Mouse (Mus musculus) CH12.LX (cell line): ENCODE measurements around the gene Hist1h4d. TPM values are rescaled to one million over a fixed set of nuclear protein-coding genes. Genes with fewer than 3 reads are reported as not detected.
A peak's percentile ranks its signal among the peaks of the same experiment; 100 is the strongest.
"Not testable (repeated sequence)": the region's sequence is repeated elsewhere in the genome, so short reads cannot be mapped to it uniquely, and the experiment has no call there.

Source experiments
- DNase-seq: peaks from one replicate; pipeline ENCODE4 v3.0.0-alpha.2; 2013; ENCODE audit errors: extremely low read depth
- H3K27ac ChIP-seq: 2 replicates; pipeline ENCODE4 v1.5.1; 2012; ENCODE audit warnings: low read depth, mild to moderate bottlenecking, control low read depth, moderate library complexity; ENCODE audit not compliant: insufficient read depth
- H3K27me3 ChIP-seq: replicated peaks from 2 replicates; pipeline ENCODE3; 2012; ENCODE audit warnings: inconsistent platforms
- H3K36me3 ChIP-seq, 2 experiments: replicated peaks in 1 of 2; 2 replicates each; pipeline versions ENCODE3 to v1.6.1; 2012; ENCODE audit warnings: inconsistent platforms in 1 of 2, low read length in 1 of 2, mild to moderate bottlenecking in 1 of 2, mixed read lengths in 1 of 2, moderate library complexity in 1 of 2; ENCODE audit not compliant: control insufficient read depth in 1 of 2, insufficient read depth in 1 of 2
- H3K4me1 ChIP-seq, 2 experiments: 2 replicates each; pipeline ENCODE4 v1.6.1; 2012; ENCODE audit warnings: inconsistent platforms in 1 of 2, moderate library complexity in 1 of 2; ENCODE audit not compliant: insufficient read depth in 2 of 2, control insufficient read depth in 1 of 2
- H3K4me2 ChIP-seq: 2 replicates; pipeline ENCODE4 v1.6.1; 2012; ENCODE audit warnings: low read depth, mild to moderate bottlenecking, control low read depth; ENCODE audit not compliant: poor library complexity, insufficient read depth, severe bottlenecking
- H3K4me3 ChIP-seq, 3 experiments: fragments of 150-350 bp in 1 of 3; sonication (generic) in 1 of 3; replicated peaks in 1 of 3; 2 replicates each; pipeline versions ENCODE3 to v1.5.1; 2011 to 2012; ENCODE audit warnings: low read depth in 2 of 3, low read length in 2 of 3, mild to moderate bottlenecking in 2 of 3, moderate library complexity in 2 of 3, control low read depth in 1 of 3, improper control_type of control experiment in 1 of 3, inconsistent platforms in 1 of 3, mixed read lengths in 1 of 3; ENCODE audit not compliant: poor library complexity in 1 of 3
- H3K79me2 ChIP-seq: replicated peaks from 2 replicates; pipeline ENCODE4 v1.6.1; 2012; ENCODE audit warnings: mild to moderate bottlenecking, moderate library complexity; ENCODE audit not compliant: control insufficient read depth, poor library complexity, insufficient read depth, severe bottlenecking; ENCODE audit errors: extremely low read depth
- H3K9ac ChIP-seq: 2 replicates; pipeline ENCODE4 v1.6.1; 2012; ENCODE audit warnings: low read depth, mild to moderate bottlenecking, control low read depth, moderate library complexity; ENCODE audit not compliant: insufficient read depth
- H3K9me3 ChIP-seq: replicated peaks from 2 replicates; pipeline ENCODE3; 2012; ENCODE audit warnings: low read length, inconsistent platforms, mixed read lengths
- CHD2 ChIP-seq: IDR thresholded peaks from 2 replicates; pipeline ENCODE4 v1.6.1; 2011; ENCODE audit warnings: low read length, improper control_type of control experiment
- E2F4 ChIP-seq: IDR thresholded peaks from 2 replicates; pipeline ENCODE4 v1.6.1; 2011; ENCODE audit warnings: low read depth, low read length, improper control_type of control experiment; ENCODE audit not compliant: insufficient replicate concordance
- HCFC1 ChIP-seq: IDR thresholded peaks from 2 replicates; pipeline ENCODE4 v1.6.1; 2012; ENCODE audit warnings: low read depth, mild to moderate bottlenecking, inconsistent platforms, low read length, improper control_type of control experiment
- MXI1 ChIP-seq: IDR thresholded peaks from 2 replicates; pipeline ENCODE4 v1.6.1; 2011; ENCODE audit warnings: mild to moderate bottlenecking, low read depth, low read length, improper control_type of control experiment
- NELFE ChIP-seq: IDR thresholded peaks from 2 replicates; pipeline ENCODE4 v1.6.1; 2011; ENCODE audit warnings: low read depth, low read length, improper control_type of control experiment
- NRF1 ChIP-seq: IDR thresholded peaks from 2 replicates; pipeline ENCODE4 v1.6.1; 2014; ENCODE audit warnings: low read depth, mild to moderate bottlenecking, inconsistent platforms, low read length, improper control_type of control experiment, moderate library complexity
- POLR2A ChIP-seq: IDR thresholded peaks from 2 replicates; pipeline ENCODE4 v1.6.1; 2011; ENCODE audit warnings: low read depth, mild to moderate bottlenecking, improper control_type of control experiment, low read length
- POLR2AphosphoS2 ChIP-seq: IDR thresholded peaks from 2 replicates; pipeline ENCODE4 v1.6.1; 2011; ENCODE audit warnings: low read depth, low read length, improper control_type of control experiment
- RAD21 ChIP-seq: IDR thresholded peaks from 2 replicates; pipeline ENCODE4 v1.6.1; 2011; ENCODE audit warnings: low read depth, mild to moderate bottlenecking, low read length, improper control_type of control experiment, moderate library complexity
- RCOR1 ChIP-seq: conservative IDR thresholded peaks from 2 replicates; pipeline ENCODE4 v1.6.1; 2012; ENCODE audit warnings: low read depth, mild to moderate bottlenecking, inconsistent platforms, low read length, improper control_type of control experiment
- SIN3A ChIP-seq: IDR thresholded peaks from 2 replicates; pipeline ENCODE4 v1.6.1; 2012; ENCODE audit warnings: low read length, improper control_type of control experiment, inconsistent platforms
- TBP ChIP-seq: conservative IDR thresholded peaks from 2 replicates; pipeline ENCODE4 v1.6.1; 2011; ENCODE audit warnings: low read depth, low read length, improper control_type of control experiment
- TCF12 ChIP-seq: IDR thresholded peaks from 2 replicates; pipeline ENCODE4 v1.6.1; 2014; ENCODE audit warnings: low read depth, mild to moderate bottlenecking, inconsistent platforms, low read length, improper control_type of control experiment
- UBTF ChIP-seq: IDR thresholded peaks from 2 replicates; pipeline ENCODE4 v1.6.1; 2012; ENCODE audit warnings: low read depth, mild to moderate bottlenecking, inconsistent platforms, low read length, improper control_type of control experiment, moderate library complexity
- USF2 ChIP-seq: conservative IDR thresholded peaks from 2 replicates; pipeline ENCODE4 v1.6.1; 2011; ENCODE audit warnings: low read depth, low read length, improper control_type of control experiment
- ZMIZ1 ChIP-seq: IDR thresholded peaks from 2 replicates; pipeline ENCODE4 v1.6.1; 2012; ENCODE audit warnings: low read depth, mild to moderate bottlenecking, inconsistent platforms, low read length, improper control_type of control experiment
- ZNF384 ChIP-seq: IDR thresholded peaks from 2 replicates; pipeline ENCODE4 v1.6.1; 2012; ENCODE audit warnings: low read depth, low read length, improper control_type of control experiment, inconsistent platforms
- dilution Hi-C: fragments of 300-500 bp; cut with MboI; formaldehyde crosslinking; loops from 2 replicates; pipeline ENCODE4 v1.14.3; 2020; ENCODE audit warnings: low sequenced_read_pairs; ENCODE audit not compliant: extremely low pct_unique_long_range_greater_than_20kb, extremely low pct_ligation_motif_present
- in situ Hi-C: fragments of 300-500 bp; cut with MboI; formaldehyde crosslinking; loops from 3 replicates; pipeline ENCODE4 v1.14.3; 2019; ENCODE audit warnings: low sequenced_read_pairs, low pct_ligation_motif_present, low pct_unique_long_range_greater_than_20kb, mixed read lengths
- polyA plus RNA-seq: library from polyadenylated mRNA; unstranded; fragments of >175 nt; gene quantifications from 2 replicates; pipeline ENCODE4 v1.2.1, GENCODE M21; 2012; ENCODE audit warnings: low read depth; ENCODE audit not compliant: insufficient read length
- total RNA-seq, 2 experiments: library from RNA; depleted of rRNA; stranded (reverse); fragments of 300-350 nt in 1 of 2; fragments of >200 nt in 1 of 2; gene quantifications; 2 replicates each; pipeline ENCODE4 v1.2.3; 2012 to 2014

Hist1h4d gene
- total and polyA plus RNA-seq, 3 experiments, result 6.7 to 1,831 (median 27.7) TPM

- Histone ChIP-seq H3K4me1 (peaks cover 3 to 47% of the 10 kb centered on the region in 2 experiments), H3K27ac (peak overlapping the region; percentile 94), H3K4me2 (peak overlapping the region; percentile 96), H3K4me3 (peak overlapping the region; percentile 23 to 47 (median 45)), H3K9ac (peak overlapping the region; percentile 98)
- in situ Hi-C loops, H3K79me2 ChIP-seq, dilution Hi-C loops, H3K27me3 ChIP-seq, H3K36me3 ChIP-seq, H3K9me3 ChIP-seq: not testable (repeated sequence)
- DNase-seq, result peak; percentile 93
- TF ChIP-seq HCFC1 (peak; percentile 48; the same call in 1 of the 2 replicates), NELFE (peak; percentile 99), POLR2A (peak; percentile 97), TBP (peak; percentile 99), ZMIZ1 (peak; percentile 99), TCF12 (peak; percentile 88), NRF1 (peak; percentile 63; the same call in 1 of the 2 replicates), SIN3A (peak; percentile 60; the same call in 1 of the 2 replicates), RCOR1 (0 out of 2 replicates have a peak, but pooled peaks have one; percentile 30), USF2 (peak; percentile 3; the same call in 1 of the 2 replicates), CHD2 (peak; percentile 92), MXI1 (0 out of 2 replicates have a peak, but pooled peaks have one; percentile 47), POLR2AphosphoS2 (peak; percentile 97), UBTF (peak; percentile 94; the same call in 1 of the 2 replicates)
These were observed 4.2 kb downstream of the Hist1h4d start for GRCm38 (mm10) chr13:23585442-23586098.

DNA sequence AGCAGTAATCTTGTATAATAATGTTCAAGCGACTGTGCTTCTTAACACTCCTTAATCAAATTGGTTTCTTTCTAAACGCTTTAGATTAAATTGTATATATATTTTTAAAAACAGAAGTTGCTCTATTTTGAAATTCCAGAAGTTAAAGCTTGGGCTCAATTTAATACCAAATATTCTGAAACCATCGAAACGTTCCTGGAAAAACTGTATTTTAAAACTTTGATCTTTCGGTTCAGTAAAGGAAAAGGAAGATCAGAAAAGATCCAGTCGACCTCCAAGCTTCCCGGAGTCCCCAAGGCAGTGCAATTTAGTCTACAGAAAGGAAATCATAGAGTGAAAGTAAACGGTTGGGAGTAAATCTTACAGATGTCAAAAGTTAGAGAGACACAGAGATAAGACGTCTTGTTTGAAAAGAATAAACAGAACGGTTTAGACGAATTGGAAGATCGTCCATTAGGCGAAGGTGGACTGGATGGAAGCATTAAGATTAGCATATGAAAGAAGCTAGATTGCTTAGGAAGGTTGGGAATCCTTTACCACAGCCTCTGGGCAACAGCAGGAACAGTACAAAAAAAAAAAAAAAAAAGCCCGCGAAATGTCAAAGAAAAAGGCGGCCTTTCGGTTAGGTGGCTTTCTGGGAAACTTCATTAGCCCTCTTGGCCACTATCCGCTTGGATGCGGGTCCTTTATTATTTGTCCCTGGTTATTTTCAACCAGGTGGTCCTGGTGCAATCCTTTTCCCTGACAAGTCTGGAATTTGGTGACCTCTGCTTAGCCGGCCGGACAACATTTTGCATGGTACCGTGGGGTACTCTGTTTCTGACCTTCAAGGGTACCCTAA is 4.9 kb downstream of the Hist1h4d start:
- H3K9me3 ChIP-seq, result no peaks in the 10 kb centered on the region
- in situ Hi-C loops (no loop called here), dilution Hi-C loops (no loop called here)
- H3K4me3 ChIP-seq, result peak overlapping the region; percentile 0 to 33 (median 32)
- H3K27ac ChIP-seq, result peak overlapping the region; percentile 74
- no peak for DNase-seq
- H3K4me2 ChIP-seq, result peak overlapping the region; percentile 97
- no peak for TF ChIP-seq RAD21
- TF ChIP-seq E2F4, result peak; percentile 93; the same call in 1 of the 2 replicates
- TF ChIP-seq TBP, result 0 out of 2 replicates have a peak, but pooled peaks have one; percentile 16
- TF ChIP-seq ZNF384, result peak; percentile 92
- no peaks in the 10 kb centered on the region for H3K27me3 ChIP-seq
- H3K4me1 ChIP-seq, result peaks cover 3 to 47% of the 10 kb centered on the region in 2 experiments
- H3K9ac ChIP-seq, result peak overlapping the region; percentile 94
- H3K79me2 ChIP-seq, result no peaks in the 10 kb centered on the region
- H3K36me3 ChIP-seq, result no peaks in the 10 kb centered on the region
